Mouse (Mus musculus): ENCODE measurements at regions not wholly inside any gene's neighbourhood (a gene's known extent, or its start where the extent isn't known, plus 50 kb on each side); places are given as distances from the start of the nearest gene placed in this dataset.

DNA sequence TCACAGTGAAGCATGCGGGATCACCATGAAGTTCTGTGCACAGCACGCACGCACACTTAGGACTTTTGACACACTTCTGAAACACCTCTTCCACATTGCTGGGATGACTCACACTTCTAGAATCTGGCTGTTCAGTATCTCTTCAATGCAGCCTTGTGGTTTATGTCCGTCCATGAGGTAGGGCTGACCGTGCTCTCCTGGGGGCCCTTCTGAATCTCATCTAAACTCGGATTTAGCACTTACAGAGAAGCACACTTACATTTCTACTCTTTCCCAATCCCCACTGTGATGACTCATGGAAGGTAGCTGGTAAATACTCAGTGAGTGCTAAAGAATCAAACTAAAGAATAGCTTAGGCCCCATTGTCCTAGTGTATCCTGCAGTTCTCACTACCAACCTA, 142.2 kb upstream of the Rbms1 start:
- in situ Hi-C loops (cut with MboI, MseI) = no loop called here

GRCm38 (mm10) chr2:61100854-61101253, 137.9 kb upstream of the Rbms1 start:
- in situ Hi-C loops (cut with MboI, MseI) = no loop called here

- in situ Hi-C loops (cut with MboI, MseI) = no loop called here
These were observed 125.5 kb upstream of the Rbms1 start for GRCm38 (mm10) chr2:61088501-61088900.

- in situ Hi-C loops (cut with MboI, MseI) = no loop called here
These were observed 121.8 kb upstream of the Rbms1 start for GRCm38 (mm10) chr2:61084835-61085234.

DNA sequence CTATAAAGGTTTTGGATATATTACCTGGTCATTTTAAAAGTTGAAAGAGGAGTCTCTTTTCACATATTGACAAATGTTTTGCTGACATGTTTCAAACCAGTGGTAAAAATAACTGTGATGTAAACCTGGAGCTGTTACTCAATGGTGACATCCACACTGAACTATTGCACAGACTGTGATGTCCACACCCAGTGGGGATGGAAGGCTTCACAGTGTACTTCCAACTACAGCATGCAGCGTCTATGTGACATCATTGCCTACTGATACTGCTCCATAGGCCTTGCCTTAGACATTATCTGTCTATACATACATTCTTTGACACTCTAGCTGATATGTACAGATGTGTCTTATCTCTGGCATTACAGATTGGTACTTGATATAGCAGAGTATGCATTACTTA, 120.1 kb upstream of the Rbms1 start:
- in situ Hi-C loops (cut with MboI, MseI) = no loop called here

- in situ Hi-C loops (cut with MboI, MseI) = no loop called here
These were observed 119.6 kb upstream of the Rbms1 start for GRCm38 (mm10) chr2:61082640-61083039.

GRCm38 (mm10) chr2:61080006-61080405, 117.0 kb upstream of the Rbms1 start:
- in situ Hi-C loops (cut with MboI, MseI) = no loop called here

DNA sequence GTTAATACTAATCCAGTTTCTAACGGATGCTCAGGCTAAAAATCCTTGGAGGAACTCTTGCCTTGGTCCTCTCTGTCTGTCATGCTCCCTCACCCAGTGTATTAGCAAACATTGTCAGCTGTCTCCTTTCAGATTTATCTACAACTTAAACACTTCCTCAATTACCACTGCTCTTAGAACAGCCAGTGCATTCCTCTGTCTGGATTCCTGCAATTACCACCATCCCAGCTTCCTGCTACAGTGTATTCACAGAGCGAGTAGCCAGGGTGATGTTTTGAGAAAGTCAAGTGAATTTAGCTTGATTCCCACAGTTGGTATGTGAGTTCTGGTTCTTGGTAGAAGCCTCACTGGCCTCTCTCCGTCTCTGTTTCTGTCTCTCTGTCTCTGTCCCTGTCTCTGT, 108.0 kb upstream of the Rbms1 start:
- in situ Hi-C loops (cut with MboI, MseI) = no loop called here

- in situ Hi-C loops (cut with MboI, MseI) = no loop called here
These were observed 104.9 kb upstream of the Rbms1 start for GRCm38 (mm10) chr2:61067877-61068276.

DNA sequence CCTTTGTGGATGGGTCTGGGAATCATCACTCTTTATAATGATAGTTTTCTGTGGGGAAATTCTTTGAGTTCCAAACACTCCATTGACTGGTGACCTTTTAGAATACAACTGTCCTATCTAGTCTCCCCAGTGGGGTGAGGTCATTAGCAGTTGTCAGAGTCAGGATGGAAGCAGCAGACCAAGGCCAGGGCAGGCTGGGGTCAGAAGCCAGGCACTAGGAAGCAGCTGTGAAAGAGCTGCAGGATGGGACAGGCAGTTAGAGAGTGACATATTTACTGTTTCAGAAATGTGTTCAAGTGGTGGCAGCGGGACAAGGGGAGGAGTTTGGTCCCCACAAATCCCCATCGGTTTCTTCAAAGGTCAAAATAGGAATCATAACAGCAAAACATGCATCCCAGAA, 99.1 kb upstream of the Rbms1 start:
- in situ Hi-C loops (cut with MboI, MseI) = no loop called here

DNA sequence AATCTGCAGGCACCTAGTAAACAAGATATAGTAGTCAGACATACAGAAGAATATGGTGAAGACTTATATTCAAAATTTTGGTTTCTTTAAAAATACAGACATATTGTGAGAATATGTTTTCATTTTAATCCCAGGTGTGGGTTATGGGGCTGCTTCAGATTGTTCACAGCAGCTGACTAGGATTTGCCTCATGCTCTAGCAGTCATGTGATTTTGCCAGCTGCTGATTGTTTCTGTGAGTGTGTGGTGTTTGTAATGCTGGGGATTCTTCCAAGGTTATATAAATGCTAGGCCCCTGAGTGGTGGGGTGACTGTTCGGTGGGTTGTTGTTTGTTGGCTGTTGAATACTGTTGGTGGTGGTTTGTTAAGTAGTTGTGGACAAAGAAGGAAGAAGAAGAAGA, 97.9 kb upstream of the Rbms1 start:
- in situ Hi-C loops (cut with MboI, MseI) = no loop called here

DNA sequence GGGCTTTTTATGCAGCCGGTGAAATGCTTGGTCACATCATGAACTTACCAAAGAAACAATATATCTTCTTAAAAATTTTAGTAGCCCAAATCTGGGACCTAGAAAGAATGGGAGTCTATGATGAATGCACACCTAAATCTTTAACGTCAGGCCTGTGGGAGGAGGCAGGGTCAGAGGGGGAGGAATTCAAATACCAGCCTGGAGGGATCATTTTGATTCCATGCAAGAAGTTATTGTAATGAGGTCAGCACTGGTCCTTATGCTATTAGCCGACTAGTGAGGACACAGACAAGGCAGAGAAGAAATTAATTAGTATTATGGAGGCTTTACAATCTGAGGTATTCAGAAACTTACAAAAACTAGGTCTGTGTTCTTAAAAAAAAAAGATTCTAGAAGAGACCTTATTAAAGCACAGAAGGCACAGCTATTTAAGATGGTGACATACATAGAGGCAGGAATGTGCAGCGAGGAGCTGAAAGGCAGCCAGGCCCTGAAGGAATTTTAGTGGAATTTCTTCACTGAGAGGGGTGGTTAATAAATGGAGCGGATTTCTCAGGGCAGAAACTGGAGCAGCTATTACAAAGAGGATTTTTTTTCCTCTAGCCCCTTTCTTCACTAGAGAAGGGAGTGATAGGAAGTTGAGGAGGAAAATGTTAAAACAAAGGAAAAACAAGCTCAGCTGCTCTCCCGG, 95.7 kb upstream of the Rbms1 start:
- in situ Hi-C loops (cut with MboI, MseI) = no loop called here

- in situ Hi-C loops (cut with MboI, MseI) = no loop called here
These were observed 89.3 kb upstream of the Rbms1 start for GRCm38 (mm10) chr2:61052296-61052695.

- in situ Hi-C loops (cut with MboI, MseI) = no loop called here
These were observed 88.8 kb upstream of the Rbms1 start for GRCm38 (mm10) chr2:61051808-61052207.

DNA sequence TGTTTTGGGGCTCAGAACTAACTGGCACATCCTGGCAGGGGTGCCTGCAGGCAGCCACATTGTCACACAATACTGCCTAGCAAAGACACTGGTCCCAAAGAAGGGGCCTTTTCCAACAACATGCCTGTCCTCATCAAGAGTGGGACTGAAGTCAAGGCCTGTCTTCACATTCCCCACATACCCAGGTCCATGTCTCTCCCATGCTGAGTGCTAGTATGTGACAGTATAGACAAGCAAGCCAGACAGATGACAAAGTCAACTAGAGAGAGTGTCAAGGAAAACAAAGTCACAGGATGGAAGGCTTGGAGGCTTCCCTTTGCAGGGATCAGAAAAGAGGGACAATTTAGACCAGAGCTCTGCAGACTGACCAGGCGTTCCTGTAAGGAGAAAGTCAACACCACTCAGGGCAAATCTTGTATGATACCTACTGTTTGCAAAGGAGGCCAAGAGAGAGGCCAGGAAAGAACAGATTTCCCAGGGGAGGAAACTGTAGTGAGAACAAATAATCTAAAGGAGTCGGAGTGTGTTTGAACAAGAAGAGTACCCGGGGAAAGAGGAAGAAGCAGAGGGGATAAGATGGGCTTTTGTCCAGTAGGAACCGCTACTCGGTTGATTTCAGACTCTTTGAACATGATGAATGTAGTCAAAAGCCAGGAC, 83.2 kb upstream of the Rbms1 start:
- in situ Hi-C loops (cut with MboI, MseI) = no loop called here

DNA sequence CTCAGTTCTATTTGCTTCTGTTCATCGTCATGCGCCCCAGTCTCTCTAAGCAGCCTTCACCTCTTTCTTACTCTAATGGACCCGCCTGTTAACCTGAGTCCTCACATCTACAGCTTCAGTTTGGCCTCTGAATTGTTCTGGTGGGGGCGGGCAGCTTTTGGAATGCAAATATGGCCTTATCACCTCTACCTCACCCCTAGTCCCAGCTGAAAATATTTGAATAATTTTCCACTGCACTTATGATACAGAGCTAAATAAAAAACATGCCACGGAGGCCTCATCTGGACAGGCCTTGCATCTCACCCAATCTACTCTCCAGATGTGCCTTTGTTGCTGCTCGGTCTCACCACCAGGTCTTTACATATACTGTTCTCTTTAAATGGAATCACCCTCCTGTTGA, 82.5 kb upstream of the Rbms1 start:
- in situ Hi-C loops (cut with MboI, MseI) = no loop called here

GRCm38 (mm10) chr2:61032920-61033319, 69.9 kb upstream of the Rbms1 start:
- in situ Hi-C loops (cut with MboI, MseI) = no loop called here

GRCm38 (mm10) chr2:61029706-61030105, 66.7 kb upstream of the Rbms1 start:
- in situ Hi-C loops (cut with MboI, MseI) = no loop called here

GRCm38 (mm10) chr2:61028578-61028977, 65.6 kb upstream of the Rbms1 start:
- in situ Hi-C loops (cut with MboI, MseI) = no loop called here

DNA sequence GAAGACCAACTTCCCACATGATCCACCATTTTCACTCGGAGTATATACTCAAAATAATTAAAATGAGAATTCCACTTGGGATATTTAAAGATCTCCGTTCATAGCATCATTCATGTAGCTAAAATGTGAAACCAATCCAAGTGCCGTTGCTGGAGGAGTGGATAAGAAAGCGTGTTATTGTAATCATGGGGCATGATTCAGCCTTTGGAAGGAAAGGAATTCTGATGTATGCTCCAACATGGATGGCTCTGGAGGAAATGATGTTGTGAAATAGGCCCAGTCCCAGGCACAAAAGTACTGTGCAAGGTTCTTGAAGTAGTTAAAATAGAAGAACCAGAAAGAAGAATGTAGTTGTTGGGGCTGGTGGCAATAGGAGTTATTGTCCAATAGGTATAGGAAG, 64.7 kb upstream of the Rbms1 start:
- in situ Hi-C loops (cut with MboI, MseI) = no loop called here

GRCm38 (mm10) chr2:61022411-61022810, 59.4 kb upstream of the Rbms1 start:
- in situ Hi-C loops (cut with MboI, MseI) = no loop called here

DNA sequence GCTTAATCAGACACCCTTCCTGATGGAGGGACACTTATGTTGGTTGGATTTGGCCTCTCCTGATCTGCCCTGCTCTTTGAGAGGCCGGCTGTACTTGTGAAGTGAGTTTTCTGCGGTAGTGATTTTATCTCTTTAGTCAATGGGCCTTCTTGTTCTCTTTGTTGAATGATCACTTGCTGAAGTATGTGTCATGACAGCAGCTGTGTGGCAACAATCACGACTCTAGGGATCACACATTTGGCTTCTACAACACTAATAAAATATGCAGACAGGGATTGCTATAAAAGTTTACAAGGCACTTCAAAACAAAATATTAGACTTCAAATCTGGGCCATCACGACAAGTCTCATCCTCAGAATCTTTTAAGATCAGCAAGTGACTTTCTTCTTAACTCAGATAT, 57.8 kb upstream of the Rbms1 start:
- in situ Hi-C loops (cut with MboI, MseI) = no loop called here

- in situ Hi-C loops (cut with MboI, MseI) = no loop called here
These were observed 50.0 kb upstream of the Rbms1 start for GRCm38 (mm10) chr2:61013006-61013405.

Measured in T-helper 2 cell (primary cell).